Mouse (Mus musculus) hindbrain, embryonic 15.5 days (tissue): ENCODE data around the gene Art2b. TPM values are rescaled to one million over a fixed set of nuclear protein-coding genes. Genes with fewer than 3 reads are reported as not detected.
A peak's percentile ranks its signal among the peaks of the same experiment; 100 is the strongest.
"Not testable (repeated sequence)": the region's sequence is repeated elsewhere in the genome, so short reads cannot be mapped to it uniquely, and the experiment has no call there.

Experiments used
- ATAC-seq: fragments of 200-750 bp; cut with Nextera tagmentation; 2 replicates; pipeline ENCODE4 v1.8.0; 2017; ENCODE audit warnings: low read depth, moderate number of reproducible peaks, moderate TSS enrichment; ENCODE audit not compliant: low FRiP score
- H3K27ac ChIP-seq: fragments of 300-500 bp; sonication (generic); replicated peaks from 2 replicates; pipeline ENCODE4 v1.5.1; 2015; ENCODE audit warnings: mild to moderate bottlenecking, inconsistent platforms
- H3K27me3 ChIP-seq: fragments of 300-500 bp; sonication (generic); 2 replicates; pipeline ENCODE4 v1.6.1; 2015; ENCODE audit warnings: control low read depth, inconsistent platforms
- H3K36me3 ChIP-seq: fragments of 300-500 bp; sonication (generic); 2 replicates; pipeline ENCODE4 v1.6.1; 2015; ENCODE audit warnings: control low read depth, inconsistent platforms
- H3K4me1 ChIP-seq: fragments of 300-500 bp; sonication (generic); replicated peaks from 2 replicates; pipeline ENCODE4 v1.6.1; 2015; ENCODE audit warnings: control low read depth, inconsistent platforms
- H3K4me2 ChIP-seq: fragments of 300-500 bp; sonication (generic); 2 replicates; pipeline ENCODE4 v1.6.1; 2015; ENCODE audit warnings: moderate library complexity, mild to moderate bottlenecking, inconsistent platforms
- H3K4me3 ChIP-seq: fragments of 300-500 bp; sonication (generic); 2 replicates; pipeline ENCODE4 v1.5.1; 2015; ENCODE audit warnings: mild to moderate bottlenecking, inconsistent platforms
- H3K9ac ChIP-seq: fragments of 300-500 bp; sonication (generic); 2 replicates; pipeline ENCODE4 v1.6.1; 2015; ENCODE audit warnings: inconsistent platforms
- H3K9me3 ChIP-seq: fragments of 300-500 bp; sonication (generic); 2 replicates; pipeline ENCODE4 v1.6.1; 2016; ENCODE audit warnings: control low read depth, inconsistent platforms
- WGBS: fragments of 180-500 bp; shearing (Covaris S2); methylation state at CpG from one replicate; pipeline ENCODE4 v1.1.7; 2015; 5-methylcytosine and 5-hydroxymethylcytosine counted together
- polyA plus RNA-seq: library from polyadenylated mRNA; unstranded; fragments of >200 nt; fragmentation: Nextera tagmentation; extraction: Ambion mirVana; gene quantifications from 2 replicates; pipeline ENCODE4 v1.2.1, GENCODE M21; 2015

Art2b gene
- not detected in 2 replicates for polyA plus RNA-seq

- no peak within 1 kb of the TSS for H3K4me3 ChIP-seq
- ATAC-seq = no peak
- H3K9ac ChIP-seq = no peak within 1 kb of the TSS
- H3K4me2 ChIP-seq = no peak within 1 kb of the TSS
- H3K9me3 ChIP-seq = no peaks in the 10 kb centered on the region
- 90% methylated on average over 5 of the region's 5 CpGs for WGBS
- H3K27me3 ChIP-seq = no peaks in the 10 kb centered on the region
- no peak within 1 kb of the TSS for H3K27ac ChIP-seq
- H3K36me3 ChIP-seq = no peaks in the 10 kb centered on the region
- no peaks in the 10 kb centered on the region for H3K4me1 ChIP-seq
Measured at GRCm38 (mm10) chr7:101585408-101585807, at the start of gene Art2b. TSS of gene Art2b (minus strand) at chr7:101585600.

GRCm38 (mm10) chr7:101634513-101634912, 49.1 kb upstream of the Art2b start:
- WGBS = 84% methylated on average over 4 of the region's 4 CpGs
- no peaks in the 10 kb centered on the region for H3K27me3 ChIP-seq
- no peaks in the 10 kb centered on the region for H3K9me3 ChIP-seq
- no peak overlapping the region for H3K27ac ChIP-seq
- no peak overlapping the region for H3K4me2 ChIP-seq
- no peak overlapping the region for H3K4me3 ChIP-seq
- H3K36me3 ChIP-seq = no peaks in the 10 kb centered on the region
- no peak for ATAC-seq
- no peaks in the 10 kb centered on the region for H3K4me1 ChIP-seq
- H3K9ac ChIP-seq = no peak overlapping the region

DNA sequence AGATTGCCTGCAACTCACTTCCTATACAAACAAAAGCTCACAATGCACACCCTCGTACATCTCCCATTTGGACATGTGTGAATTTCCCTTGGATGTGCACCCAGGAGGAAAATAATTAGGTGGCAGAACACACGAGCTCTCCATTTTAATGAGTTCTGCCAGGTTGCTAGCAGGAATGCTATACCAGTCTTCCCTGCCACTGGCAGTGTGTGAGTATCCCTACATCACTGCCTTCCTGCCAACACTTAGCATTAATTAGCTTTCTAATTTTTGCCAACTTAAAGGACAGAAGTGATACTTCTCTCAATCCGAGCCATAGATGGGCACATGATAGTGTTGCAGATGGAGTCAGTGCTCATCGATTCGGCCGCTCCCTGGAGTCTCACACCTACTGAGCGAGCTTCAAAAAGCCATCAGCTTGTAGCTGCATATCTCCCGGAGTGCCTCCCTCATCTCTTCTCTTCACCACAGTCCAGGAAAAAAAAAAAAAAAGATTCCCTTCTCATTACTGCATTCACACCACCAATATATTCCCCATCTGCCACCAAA, 48.3 kb upstream of the Art2b start:
- H3K36me3 ChIP-seq = no peaks in the 10 kb centered on the region
- no peak for ATAC-seq
- H3K27ac ChIP-seq = no peak overlapping the region
- H3K4me3 ChIP-seq = no peak overlapping the region
- H3K9ac ChIP-seq = no peak overlapping the region
- no peaks in the 10 kb centered on the region for H3K9me3 ChIP-seq
- H3K4me1 ChIP-seq = no peaks in the 10 kb centered on the region
- no peak overlapping the region for H3K4me2 ChIP-seq
- H3K27me3 ChIP-seq = no peaks in the 10 kb centered on the region
- WGBS = 60% methylated on average over 8 of the region's 8 CpGs

- Histone ChIP-seq H3K27me3 (no peaks in the 10 kb centered on the region), H3K36me3 (no peaks in the 10 kb centered on the region), H3K4me2 (no peak overlapping the region), H3K9ac (no peak overlapping the region), H3K9me3 (no peaks in the 10 kb centered on the region), H3K4me1 (peaks cover 13% of the 10 kb centered on the region), H3K4me3 (no peak overlapping the region), H3K27ac (no peak overlapping the region)
- ATAC-seq = no peak
- WGBS = 45% methylated on average over 2 of the region's 2 CpGs
Measured at GRCm38 (mm10) chr7:101628481-101628880, 43.1 kb upstream of the Art2b start.

- not testable (repeated sequence) for ATAC-seq, H3K4me3 ChIP-seq, H3K36me3 ChIP-seq, H3K27ac ChIP-seq, H3K9me3 ChIP-seq, H3K4me2 ChIP-seq, H3K27me3 ChIP-seq, H3K9ac ChIP-seq
- WGBS = 65% methylated on average over 7 of the region's 7 CpGs
- H3K4me1 ChIP-seq = peaks cover 19% of the 10 kb centered on the region
Measured at GRCm38 (mm10) chr7:101627166-101627565, 41.8 kb upstream of the Art2b start.

- H3K9ac ChIP-seq = no peak overlapping the region
- H3K4me1 ChIP-seq = peaks cover 19% of the 10 kb centered on the region
- H3K4me3 ChIP-seq = no peak overlapping the region
- H3K9me3 ChIP-seq = no peaks in the 10 kb centered on the region
- ATAC-seq = no peak
- peak overlapping the region; percentile 21 for H3K4me2 ChIP-seq
- H3K27me3 ChIP-seq = no peaks in the 10 kb centered on the region
- H3K36me3 ChIP-seq = no peaks in the 10 kb centered on the region
- WGBS = 66% methylated on average over 6 of the region's 6 CpGs
- 0 out of 2 replicates have a peak overlapping the region, but pooled peaks have one; percentile 42 for H3K27ac ChIP-seq
Measured at GRCm38 (mm10) chr7:101624283-101624682, 38.9 kb upstream of the Art2b start.

- ATAC-seq, H3K9me3 ChIP-seq, H3K4me3 ChIP-seq, H3K36me3 ChIP-seq, H3K9ac ChIP-seq, H3K27me3 ChIP-seq, H3K27ac ChIP-seq, H3K4me2 ChIP-seq: not testable (repeated sequence)
- 95% methylated on average over 4 of the region's 4 CpGs for WGBS
- peaks cover 19% of the 10 kb centered on the region for H3K4me1 ChIP-seq
Measured at GRCm38 (mm10) chr7:101621861-101622260, 36.5 kb upstream of the Art2b start.

DNA sequence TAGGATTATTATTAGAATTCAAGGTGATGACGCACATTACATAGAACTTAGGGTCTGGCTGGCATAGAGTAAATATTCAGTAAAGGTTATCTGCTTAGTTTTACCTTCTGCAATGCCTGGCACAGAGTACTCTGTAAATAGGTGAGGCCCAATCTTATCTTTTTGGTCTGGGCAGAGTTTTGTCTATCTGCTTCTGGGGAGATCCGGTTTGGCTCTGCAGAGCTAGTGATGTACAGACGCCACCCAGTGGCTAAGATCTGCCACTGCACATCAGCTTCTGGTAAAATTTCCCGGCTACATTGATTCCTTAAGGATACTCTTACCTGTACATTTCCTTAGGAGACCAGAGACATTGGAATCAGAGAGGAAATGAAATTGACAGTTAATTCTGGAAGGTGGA, 35.0 kb upstream of the Art2b start:
- H3K27ac ChIP-seq = no peak overlapping the region
- H3K36me3 ChIP-seq = no peaks in the 10 kb centered on the region
- WGBS = 27% methylated on average over 4 of the region's 4 CpGs

GRCm38 (mm10) chr7:101618273-101618672, 32.9 kb upstream of the Art2b start:
- Histone ChIP-seq H3K27me3 (no peaks in the 10 kb centered on the region), H3K4me1 (peaks cover 3% of the 10 kb centered on the region; the same call in 1 of the 2 replicates), H3K9me3 (no peaks in the 10 kb centered on the region), H3K4me2 (no peak overlapping the region), H3K9ac (no peak overlapping the region), H3K27ac (no peak overlapping the region), H3K36me3 (no peaks in the 10 kb centered on the region), H3K4me3 (no peak overlapping the region)
- no peak for ATAC-seq
- 87% methylated on average over 7 of the region's 7 CpGs for WGBS

More for the DNA sequence above, 35.0 kb upstream of the Art2b start:
- H3K4me2 ChIP-seq = no peak overlapping the region
- H3K4me1 ChIP-seq = peaks cover 19% of the 10 kb centered on the region
- no peak overlapping the region for H3K4me3 ChIP-seq
- H3K9me3 ChIP-seq = no peaks in the 10 kb centered on the region
- H3K27me3 ChIP-seq = no peaks in the 10 kb centered on the region
- H3K9ac ChIP-seq = no peak overlapping the region
- no peak for ATAC-seq

DNA sequence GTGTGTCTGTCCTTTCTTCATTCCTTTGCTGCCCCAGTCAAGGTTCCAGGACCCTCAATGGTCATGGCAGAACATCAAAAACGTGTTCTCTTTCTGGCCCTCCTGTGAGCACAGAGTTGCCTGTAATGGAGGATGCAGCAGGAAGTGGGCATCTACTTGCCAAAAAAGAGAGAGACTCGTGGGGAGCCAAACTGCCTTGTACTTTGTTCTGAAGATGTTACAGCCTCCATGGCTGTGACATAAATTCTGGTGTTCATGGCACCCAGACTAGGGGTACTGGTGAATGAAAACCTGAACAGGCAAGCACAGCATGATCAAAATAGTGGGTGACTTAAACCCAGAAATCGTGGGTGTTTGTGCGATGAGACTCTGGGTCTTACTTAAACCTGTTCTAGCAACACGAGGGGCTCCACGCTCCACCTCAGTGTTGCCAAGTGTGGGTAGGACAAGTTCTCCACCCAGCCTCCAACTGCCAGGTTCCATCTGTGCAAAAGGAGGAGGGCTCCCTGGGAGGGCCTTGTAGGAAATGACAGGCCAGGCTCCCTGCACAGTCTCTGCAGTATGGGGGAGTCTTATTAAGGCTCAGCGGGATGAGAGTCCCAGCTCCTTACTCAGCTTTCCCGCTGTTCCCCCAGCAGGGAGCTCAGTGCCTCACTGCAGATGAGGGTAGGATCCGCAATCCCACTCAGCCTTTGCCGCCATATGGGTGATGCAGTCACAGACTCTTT, 32.2 kb upstream of the Art2b start:
- Histone ChIP-seq H3K27me3 (no peaks in the 10 kb centered on the region), H3K9ac (no peak overlapping the region), H3K9me3 (no peaks in the 10 kb centered on the region), H3K4me1 (no peaks in the 10 kb centered on the region), H3K4me3 (no peak overlapping the region), H3K4me2 (no peak overlapping the region), H3K27ac (no peak overlapping the region), H3K36me3 (no peaks in the 10 kb centered on the region)
- WGBS = 65% methylated on average over 10 of the region's 10 CpGs
- ATAC-seq = no peak

- no peaks in the 10 kb centered on the region for H3K36me3 ChIP-seq
- no peak overlapping the region for H3K27ac ChIP-seq
- H3K9ac ChIP-seq = no peak overlapping the region
- 84% methylated on average over 6 of the region's 6 CpGs for whole genome bisulfite sequencing
- H3K27me3 ChIP-seq = no peaks in the 10 kb centered on the region
- no peaks in the 10 kb centered on the region for H3K4me1 ChIP-seq
- H3K4me3 ChIP-seq = no peak overlapping the region
- no peak for ATAC-seq
- H3K9me3 ChIP-seq = no peaks in the 10 kb centered on the region
- H3K4me2 ChIP-seq = no peak overlapping the region
Measured at GRCm38 (mm10) chr7:101616136-101616835, 30.9 kb upstream of the Art2b start.

GRCm38 (mm10) chr7:101615406-101615805, 30.0 kb upstream of the Art2b start:
- Histone ChIP-seq H3K27ac (no peak overlapping the region), H3K27me3 (no peaks in the 10 kb centered on the region), H3K36me3 (no peaks in the 10 kb centered on the region), H3K9ac (no peak overlapping the region), H3K4me2 (no peak overlapping the region), H3K4me3 (no peak overlapping the region), H3K9me3 (no peaks in the 10 kb centered on the region), H3K4me1 (no peaks in the 10 kb centered on the region)
- ATAC-seq = no peak
- 76% methylated on average over 7 of the region's 7 CpGs for WGBS
